In genomic region chr7:67592670-67593069, GRCm38 (mm10) we compare ENCODE assay signal across 20 mouse cellular contexts. TPM values are rescaled to one million over a fixed set of nuclear protein-coding genes. Genes with fewer than 3 reads are reported as not detected.
DNase-seq lines count a peak whose midpoint lies in the region; ATAC-seq and TF ChIP-seq lines count a peak whose summit lies in the region.
"Had no signal": no experiment of that assay in that cellular context is flagged by ENCODE, and none has a peak within 500 bp of the region (broad histone marks: within the 10 kb centered on the region; RNA-seq: fewer than 3 reads in every experiment).

No protein-coding gene starts in this region.

- H3K4me2 ChIP-seq in midbrain, postnatal 0 days (ENCODE audit: low read depth, low read length, poor library complexity, severe bottlenecking), result no peak overlapping the region
- no peak overlapping the region for H3K4me2 ChIP-seq in midbrain, embryonic 13.5 days (replicated peaks)
- H3K4me2 ChIP-seq: embryonic facial prominence, embryonic 12.5 days; embryonic facial prominence, embryonic 15.5 days; heart, embryonic 11.5 days; hindbrain, embryonic 12.5 days; hindbrain, embryonic 15.5 days had no signal

- H3K36me3 ChIP-seq in midbrain, postnatal 0 days (ENCODE audit: insufficient read depth, low read length), result no peaks in the 10 kb centered on the region
- H3K36me3 ChIP-seq in midbrain, embryonic 13.5 days, result no peaks in the 10 kb centered on the region
- H3K36me3 ChIP-seq: embryonic facial prominence, embryonic 12.5 days; embryonic facial prominence, embryonic 15.5 days; hindbrain, embryonic 12.5 days; hindbrain, embryonic 15.5 days had no signal

- H3K9ac ChIP-seq in midbrain, postnatal 0 days (replicated peaks; ENCODE audit: low read length, poor library complexity, severe bottlenecking), result no peak overlapping the region
- H3K9ac ChIP-seq in midbrain, embryonic 13.5 days (replicated peaks), result no peak overlapping the region
- H3K9ac ChIP-seq: embryonic facial prominence, embryonic 12.5 days; embryonic facial prominence, embryonic 15.5 days; forebrain, postnatal 0 days; hindbrain, embryonic 12.5 days; hindbrain, embryonic 15.5 days had no signal

- no peak overlapping the region for H3K4me3 ChIP-seq in midbrain, postnatal 0 days (ENCODE audit: low read depth, low read length)
- no peak overlapping the region for H3K4me3 ChIP-seq in midbrain, embryonic 13.5 days (replicated peaks)
- H3K4me3 ChIP-seq: embryonic facial prominence, embryonic 12.5 days; embryonic facial prominence, embryonic 15.5 days; hindbrain, embryonic 12.5 days; hindbrain, embryonic 15.5 days had no signal

- H3K27me3 ChIP-seq in midbrain, postnatal 0 days (ENCODE audit: insufficient read depth, low read length), result no peaks in the 10 kb centered on the region
- H3K27me3 ChIP-seq in midbrain, embryonic 13.5 days, result no peaks in the 10 kb centered on the region
- H3K27me3 ChIP-seq: embryonic facial prominence, embryonic 12.5 days; embryonic facial prominence, embryonic 15.5 days; hindbrain, embryonic 12.5 days; hindbrain, embryonic 15.5 days had no signal

- no peak for TF ChIP-seq CTCF in midbrain, postnatal 0 days (IDR thresholded peaks at IDR 0.05)

- 89% methylated on average over 6 of the region's 6 CpGs for WGBS in midbrain, postnatal 0 days
- 87% methylated on average over 6 of the region's 6 CpGs for WGBS in midbrain, embryonic 13.5 days

- no peak for ATAC-seq in midbrain, postnatal 0 days (ENCODE audit: low FRiP score)
- ATAC-seq in midbrain, embryonic 13.5 days, result no peak
- ATAC-seq: CD4-positive, CD25-positive, alpha-beta regulatory T cell, adult 4 months; forebrain, embryonic 14.5 days; forebrain, postnatal 0 days; intestine, postnatal 0 days had no signal

- no peaks in the 10 kb centered on the region for H3K4me1 ChIP-seq in midbrain, postnatal 0 days (ENCODE audit: insufficient read depth, low read length)
- H3K4me1 ChIP-seq in midbrain, embryonic 13.5 days (replicated peaks), result peaks cover 13% of the 10 kb centered on the region
- H3K4me1 ChIP-seq: hindbrain, embryonic 12.5 days had no signal

- H3K9me3 ChIP-seq in midbrain, postnatal 0 days (ENCODE audit: low read length), result no peaks in the 10 kb centered on the region
- H3K9me3 ChIP-seq in midbrain, embryonic 13.5 days, result no peaks in the 10 kb centered on the region
- H3K9me3 ChIP-seq: embryonic facial prominence, embryonic 12.5 days; embryonic facial prominence, embryonic 15.5 days; hindbrain, embryonic 12.5 days; hindbrain, embryonic 15.5 days had no signal

- no peak overlapping the region for H3K27ac ChIP-seq in midbrain, postnatal 0 days (ENCODE audit: low read depth, low read length)
- H3K27ac ChIP-seq in midbrain, embryonic 13.5 days, result no peak overlapping the region
- H3K27ac ChIP-seq: embryonic facial prominence, embryonic 12.5 days; embryonic facial prominence, embryonic 15.5 days; hindbrain, embryonic 12.5 days; hindbrain, embryonic 15.5 days had no signal

- DNase-seq in midbrain, postnatal 0 days (ENCODE audit: low spot score), result peak; percentile 14
- DNase-seq in cerebellum, adult 9-10 months, result peak; percentile 22
- DNase-seq in cerebellum, postnatal 14 days, result peak; percentile 40 to 45
- DNase-seq in frontal cortex, postnatal 36 days (ENCODE audit: low spot score in 2 of 2), result no peak
- no peak for DNase-seq in right cerebral cortex, postnatal 10 days (ENCODE audit: low spot score in 2 of 2)
- DNase-seq: adrenal gland, adult 2 months; adrenal gland, postnatal 14 days; forebrain, postnatal 0 days; gastrocnemius, postnatal 10 days; heart, adult 11 months; kidney, adult 2 months had no signal

RNA-seq across cellular contexts. Expression of gene Lrrc28, which starts 52.4 kb away (rescaled TPM):
- 61.4 and 69.0 TPM in 2 replicates for total RNA-seq in midbrain, postnatal 0 days (2014; rRNA removed)
- 22.4 and 25.8 TPM in 2 replicates for polyA plus RNA-seq in midbrain, postnatal 0 days (2015; fragmentation: Nextera tagmentation; extraction: Ambion mirVana)
- 33.3 and 34.4 TPM in 2 replicates for polyA plus RNA-seq in midbrain, embryonic 13.5 days (2015; fragmentation: Nextera tagmentation; extraction: Ambion mirVana)

RNA-seq across cellular contexts. Expression of gene Ttc23, which starts 54.5 kb away (rescaled TPM):
- total RNA-seq in midbrain, postnatal 0 days (2014; rRNA removed), result 5.9 and 6.7 TPM in 2 replicates
- polyA plus RNA-seq in midbrain, postnatal 0 days (2015; fragmentation: Nextera tagmentation; extraction: Ambion mirVana), result 4.6 and 5.6 TPM in 2 replicates
- polyA plus RNA-seq in midbrain, embryonic 13.5 days (2015; fragmentation: Nextera tagmentation; extraction: Ambion mirVana), result 13.3 and 16.6 TPM in 2 replicates

Comparison
In these comparisons a context has a peak if more than half of its experiments do, and no peak if none do; other contexts are left out.
1. DNase-seq: peak in midbrain, postnatal 0 days (single experiment), cerebellum, adult 9-10 months (single experiment) and cerebellum, postnatal 14 days (2 of 2); none in frontal cortex, postnatal 36 days (0 of 2) and right cerebral cortex, postnatal 10 days (0 of 2).